Mouse (Mus musculus): ENCODE measurements around the gene Vps33a. TPM values are rescaled to one million over a fixed set of nuclear protein-coding genes. Genes with fewer than 3 reads are reported as not detected.
A peak's percentile ranks its signal among the peaks of the same experiment; 100 is the strongest.

The Vps33a gene
- polyA plus RNA-seq (2014; fragmentation: Nextera tagmentation; extraction: Ambion mirVana): 23.7 and 26.2 TPM in 2 replicates

- peak; percentile 87 for ATAC-seq (ENCODE audit: insufficient number of reproducible peaks, insufficient read depth, low FRiP score, low read depth)
- H3K27ac ChIP-seq (replicated peaks in 1 of 2; ENCODE audit: control insufficient read depth in 1 of 2, insufficient read depth in 1 of 2, low read depth in 2 of 2, low read length in 2 of 2): peak within 1 kb of the TSS in 1 of 2 experiments; percentile 72; a peak in 2 of 4 replicates
- peaks cover 2 to 9% of the 10 kb centered on the region in 2 experiments; a peak in 3 of 4 replicates for H3K4me1 ChIP-seq (ENCODE audit: control insufficient read depth in 2 of 2, insufficient read depth in 2 of 2, low read length in 2 of 2)
- H3K4me2 ChIP-seq (ENCODE audit: low read length): peak within 1 kb of the TSS; percentile 76
- H3K9ac ChIP-seq (ENCODE audit: low read length): peak within 1 kb of the TSS; percentile 90
- WGBS: 1% methylated on average over 54 of the region's 54 CpGs
- no peaks in the 10 kb centered on the region for H3K9me3 ChIP-seq (ENCODE audit: control insufficient read depth, low read length)
- no peaks in the 10 kb centered on the region for H3K27me3 ChIP-seq (ENCODE audit: control insufficient read depth, insufficient read depth, low read length)
- H3K4me3 ChIP-seq (ENCODE audit: control insufficient read depth in 1 of 2, insufficient read depth in 1 of 2, low read depth in 1 of 2, low read length in 2 of 2): peak within 1 kb of the TSS; percentile 56 to 93
- peaks cover 37% of the 10 kb centered on the region for H3K36me3 ChIP-seq (ENCODE audit: control insufficient read depth, insufficient read depth, low read length)
Measured at GRCm38 (mm10) chr5:123572357-123573186, at the start of gene Vps33a. Gene Vps33a, minus strand, starts transcription at chr5:123573038.

- Histone ChIP-seq H3K4me3 (ENCODE audit: control insufficient read depth in 1 of 2, insufficient read depth in 1 of 2, low read depth in 1 of 2, low read length in 2 of 2) (no peak overlapping the region), H3K27me3 (ENCODE audit: control insufficient read depth, insufficient read depth, low read length) (no peaks in the 10 kb centered on the region), H3K36me3 (ENCODE audit: control insufficient read depth, insufficient read depth, low read length) (peaks cover 77% of the 10 kb centered on the region), H3K4me1 (ENCODE audit: control insufficient read depth in 2 of 2, insufficient read depth in 2 of 2, low read length in 2 of 2) (no peaks in the 10 kb centered on the region), H3K27ac (replicated peaks in 1 of 2; ENCODE audit: control insufficient read depth in 1 of 2, insufficient read depth in 1 of 2, low read depth in 2 of 2, low read length in 2 of 2) (no peak overlapping the region), H3K4me2 (ENCODE audit: low read length) (no peak overlapping the region), H3K9me3 (ENCODE audit: control insufficient read depth, low read length) (no peaks in the 10 kb centered on the region), H3K9ac (ENCODE audit: low read length) (no peak overlapping the region)
- ATAC-seq (ENCODE audit: insufficient number of reproducible peaks, insufficient read depth, low FRiP score, low read depth): no peak
- WGBS: 84% methylated on average over 13 of the region's 13 CpGs
Measured at GRCm38 (mm10) chr5:123622421-123622820, 49.6 kb upstream of the Vps33a start.

- H3K4me3 ChIP-seq (ENCODE audit: control insufficient read depth in 1 of 2, insufficient read depth in 1 of 2, low read depth in 1 of 2, low read length in 2 of 2): no peak overlapping the region
- 52% methylated on average over 2 of the region's 2 CpGs for WGBS
- no peaks in the 10 kb centered on the region for H3K4me1 ChIP-seq (ENCODE audit: control insufficient read depth in 2 of 2, insufficient read depth in 2 of 2, low read length in 2 of 2)
- H3K36me3 ChIP-seq (ENCODE audit: control insufficient read depth, insufficient read depth, low read length): peaks cover 89% of the 10 kb centered on the region
- H3K27ac ChIP-seq (replicated peaks in 1 of 2; ENCODE audit: control insufficient read depth in 1 of 2, insufficient read depth in 1 of 2, low read depth in 2 of 2, low read length in 2 of 2): no peak overlapping the region
- no peak overlapping the region for H3K9ac ChIP-seq (ENCODE audit: low read length)
- H3K27me3 ChIP-seq (ENCODE audit: control insufficient read depth, insufficient read depth, low read length): no peaks in the 10 kb centered on the region
- H3K9me3 ChIP-seq (ENCODE audit: control insufficient read depth, low read length): no peaks in the 10 kb centered on the region
- no peak for ATAC-seq (ENCODE audit: insufficient number of reproducible peaks, insufficient read depth, low FRiP score, low read depth)
- H3K4me2 ChIP-seq (ENCODE audit: low read length): no peak overlapping the region
Measured at GRCm38 (mm10) chr5:123618558-123618957, 45.7 kb upstream of the Vps33a start.

- peaks cover 92% of the 10 kb centered on the region for H3K36me3 ChIP-seq (ENCODE audit: control insufficient read depth, insufficient read depth, low read length)
Measured at GRCm38 (mm10) chr5:123614246-123614645, 41.4 kb upstream of the Vps33a start.

GRCm38 (mm10) chr5:123609843-123610242, 37.0 kb upstream of the Vps33a start:
- WGBS: 24% methylated on average over 4 of the region's 4 CpGs
- no peak overlapping the region for H3K4me3 ChIP-seq (ENCODE audit: control insufficient read depth in 1 of 2, insufficient read depth in 1 of 2, low read depth in 1 of 2, low read length in 2 of 2)
- H3K27me3 ChIP-seq (ENCODE audit: control insufficient read depth, insufficient read depth, low read length): no peaks in the 10 kb centered on the region
- H3K9me3 ChIP-seq (ENCODE audit: control insufficient read depth, low read length): no peaks in the 10 kb centered on the region
- peaks cover 92% of the 10 kb centered on the region for H3K36me3 ChIP-seq (ENCODE audit: control insufficient read depth, insufficient read depth, low read length)
- no peak overlapping the region for H3K27ac ChIP-seq (replicated peaks in 1 of 2; ENCODE audit: control insufficient read depth in 1 of 2, insufficient read depth in 1 of 2, low read depth in 2 of 2, low read length in 2 of 2)
- ATAC-seq (ENCODE audit: insufficient number of reproducible peaks, insufficient read depth, low FRiP score, low read depth): no peak
- H3K9ac ChIP-seq (ENCODE audit: low read length): no peak overlapping the region
- H3K4me1 ChIP-seq (ENCODE audit: control insufficient read depth in 2 of 2, insufficient read depth in 2 of 2, low read length in 2 of 2): peaks cover 0 to 5% of the 10 kb centered on the region in 2 experiments; a peak in 2 of 4 replicates
- no peak overlapping the region for H3K4me2 ChIP-seq (ENCODE audit: low read length)

More at GRCm38 (mm10) chr5:123614246-123614645, 41.4 kb upstream of the Vps33a start:
- Histone ChIP-seq H3K4me3 (ENCODE audit: control insufficient read depth in 1 of 2, insufficient read depth in 1 of 2, low read depth in 1 of 2, low read length in 2 of 2) (no peak overlapping the region), H3K27me3 (ENCODE audit: control insufficient read depth, insufficient read depth, low read length) (no peaks in the 10 kb centered on the region), H3K4me2 (ENCODE audit: low read length) (no peak overlapping the region), H3K4me1 (ENCODE audit: control insufficient read depth in 2 of 2, insufficient read depth in 2 of 2, low read length in 2 of 2) (no peaks in the 10 kb centered on the region), H3K9me3 (ENCODE audit: control insufficient read depth, low read length) (no peaks in the 10 kb centered on the region), H3K27ac (replicated peaks in 1 of 2; ENCODE audit: control insufficient read depth in 1 of 2, insufficient read depth in 1 of 2, low read depth in 2 of 2, low read length in 2 of 2) (no peak overlapping the region), H3K9ac (ENCODE audit: low read length) (no peak overlapping the region)
- 91% methylated on average over 24 of the region's 24 CpGs for WGBS
- ATAC-seq (ENCODE audit: insufficient number of reproducible peaks, insufficient read depth, low FRiP score, low read depth): no peak

GRCm38 (mm10) chr5:123609416-123609815, 36.6 kb upstream of the Vps33a start:
- Histone ChIP-seq H3K4me1 (ENCODE audit: control insufficient read depth in 2 of 2, insufficient read depth in 2 of 2, low read length in 2 of 2) (peaks cover 3 to 5% of the 10 kb centered on the region in 2 experiments; a peak in 3 of 4 replicates), H3K27me3 (ENCODE audit: control insufficient read depth, insufficient read depth, low read length) (no peaks in the 10 kb centered on the region), H3K4me3 (ENCODE audit: control insufficient read depth in 1 of 2, insufficient read depth in 1 of 2, low read depth in 1 of 2, low read length in 2 of 2) (no peak overlapping the region), H3K36me3 (ENCODE audit: control insufficient read depth, insufficient read depth, low read length) (peaks cover 90% of the 10 kb centered on the region), H3K9me3 (ENCODE audit: control insufficient read depth, low read length) (no peaks in the 10 kb centered on the region), H3K27ac (replicated peaks in 1 of 2; ENCODE audit: control insufficient read depth in 1 of 2, insufficient read depth in 1 of 2, low read depth in 2 of 2, low read length in 2 of 2) (no peak overlapping the region), H3K9ac (ENCODE audit: low read length) (no peak overlapping the region), H3K4me2 (ENCODE audit: low read length) (no peak overlapping the region)
- no peak for ATAC-seq (ENCODE audit: insufficient number of reproducible peaks, insufficient read depth, low FRiP score, low read depth)
- 91% methylated on average over 7 of the region's 7 CpGs for WGBS

- peak; percentile 29; the same call in 1 of the 2 replicates for ATAC-seq (ENCODE audit: insufficient number of reproducible peaks, insufficient read depth, low FRiP score, low read depth)
- Histone ChIP-seq H3K4me2 (ENCODE audit: low read length) (no peak overlapping the region), H3K4me3 (ENCODE audit: control insufficient read depth in 1 of 2, insufficient read depth in 1 of 2, low read depth in 1 of 2, low read length in 2 of 2) (no peak overlapping the region), H3K36me3 (ENCODE audit: control insufficient read depth, insufficient read depth, low read length) (peaks cover 81% of the 10 kb centered on the region), H3K9me3 (ENCODE audit: control insufficient read depth, low read length) (no peaks in the 10 kb centered on the region), H3K27ac (replicated peaks in 1 of 2; ENCODE audit: control insufficient read depth in 1 of 2, insufficient read depth in 1 of 2, low read depth in 2 of 2, low read length in 2 of 2) (peak overlapping the region; percentile 42 to 57; a peak in 3 of 4 replicates), H3K27me3 (ENCODE audit: control insufficient read depth, insufficient read depth, low read length) (no peaks in the 10 kb centered on the region), H3K4me1 (ENCODE audit: control insufficient read depth in 2 of 2, insufficient read depth in 2 of 2, low read length in 2 of 2) (peaks cover 5 to 8% of the 10 kb centered on the region in 2 experiments; a peak in 3 of 4 replicates), H3K9ac (ENCODE audit: low read length) (no peak overlapping the region)
- WGBS: 54% methylated on average over 3 of the region's 3 CpGs
Measured at GRCm38 (mm10) chr5:123607211-123607669, 34.4 kb upstream of the Vps33a start.

Data from heart, embryonic 14.5 days (tissue).